Mouse (Mus musculus) midbrain, embryonic 10.5 days (tissue): Measurements from ENCODE around the gene Cenph. TPM values are rescaled to one million over a fixed set of nuclear protein-coding genes. Genes with fewer than 3 reads are reported as not detected.
"Not testable (repeated sequence)": the region's sequence is repeated elsewhere in the genome, so short reads cannot be mapped to it uniquely, and the experiment has no call there.

Source experiments
- DNase-seq: peaks from one replicate; pipeline ENCODE4 v3.0.0-alpha.2; 2017; ENCODE audit warnings: low spot score
- H3K27ac ChIP-seq: fragments of 300-500 bp; sonication (generic); replicated peaks from 2 replicates; pipeline ENCODE4 v1.5.1; 2016; ENCODE audit warnings: mild to moderate bottlenecking
- H3K27me3 ChIP-seq: fragments of 300-500 bp; sonication (generic); 2 replicates; pipeline ENCODE4 v1.6.1; 2016; ENCODE audit warnings: low read depth, mild to moderate bottlenecking; ENCODE audit not compliant: poor library complexity, severe bottlenecking
- H3K36me3 ChIP-seq: fragments of 300-500 bp; sonication (generic); 2 replicates; pipeline ENCODE4 v1.6.1; 2016; ENCODE audit warnings: mild to moderate bottlenecking, moderate library complexity
- H3K4me1 ChIP-seq: fragments of 300-500 bp; sonication (generic); 2 replicates; pipeline ENCODE4 v1.6.1; 2016
- H3K4me3 ChIP-seq: fragments of 300-500 bp; sonication (generic); 2 replicates; pipeline ENCODE4 v1.5.1; 2016; ENCODE audit warnings: mild to moderate bottlenecking, moderate library complexity
- H3K9me3 ChIP-seq: fragments of 300-500 bp; sonication (generic); replicated peaks from 2 replicates; pipeline ENCODE4 v1.6.1; 2016; ENCODE audit warnings: mild to moderate bottlenecking
- WGBS: fragments of 180-500 bp; shearing (Covaris S2); methylation state at CpG from one replicate; pipeline ENCODE4 v1.1.7; 2016; 5-methylcytosine and 5-hydroxymethylcytosine counted together
- polyA plus RNA-seq: library from polyadenylated mRNA; unstranded; fragments of >200 nt; fragmentation: Nextera tagmentation; extraction: Ambion mirVana; gene quantifications from 2 replicates; pipeline ENCODE4 v1.2.1, GENCODE M21; 2016

Gene Cenph
- polyA plus RNA-seq, 1 experiment from 2014 or later: 67.0 TPM

DNA sequence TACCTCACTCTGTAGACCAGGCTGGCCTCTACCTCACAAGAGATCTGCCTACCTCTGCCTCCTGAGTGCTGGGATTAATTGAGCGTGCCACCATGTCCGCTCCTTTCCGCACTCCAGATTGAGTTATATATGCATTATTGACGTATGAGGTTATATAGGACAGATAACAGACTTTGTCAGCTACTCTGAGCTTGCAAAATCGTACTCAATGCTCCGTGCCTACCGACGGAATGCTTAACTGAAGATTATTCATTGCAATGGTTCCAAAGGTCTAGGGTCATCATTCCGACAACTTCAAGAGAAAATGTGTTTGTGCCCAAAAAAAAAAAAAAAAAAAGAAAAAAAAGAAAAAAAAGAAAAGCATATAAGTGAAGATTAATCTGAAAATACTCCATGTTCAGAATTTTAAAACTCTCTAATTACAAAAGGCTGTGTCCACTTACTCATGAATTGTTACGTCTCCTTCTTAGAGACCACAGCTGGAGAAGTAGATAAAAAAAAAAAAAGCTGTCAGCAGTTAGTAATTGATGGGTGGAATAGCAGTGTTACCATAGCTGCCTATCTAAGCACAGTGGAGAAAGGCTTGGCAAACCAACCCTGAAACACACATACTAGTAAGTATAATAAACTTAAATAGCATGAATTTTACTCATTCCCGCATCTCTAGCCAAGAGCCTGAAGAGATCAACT lies 32.2 kb downstream of the Cenph start:
- H3K27ac ChIP-seq: peak overlapping the region; percentile 97
- no peaks in the 10 kb centered on the region for H3K9me3 ChIP-seq
- H3K27me3 ChIP-seq: no peaks in the 10 kb centered on the region
- no peak for DNase-seq
- H3K4me1 ChIP-seq: peaks cover 12% of the 10 kb centered on the region
- WGBS: 69% methylated on average over 11 of the region's 11 CpGs
- H3K36me3 ChIP-seq: peaks cover 7% of the 10 kb centered on the region
- peak overlapping the region; percentile 88 for H3K4me3 ChIP-seq

DNA sequence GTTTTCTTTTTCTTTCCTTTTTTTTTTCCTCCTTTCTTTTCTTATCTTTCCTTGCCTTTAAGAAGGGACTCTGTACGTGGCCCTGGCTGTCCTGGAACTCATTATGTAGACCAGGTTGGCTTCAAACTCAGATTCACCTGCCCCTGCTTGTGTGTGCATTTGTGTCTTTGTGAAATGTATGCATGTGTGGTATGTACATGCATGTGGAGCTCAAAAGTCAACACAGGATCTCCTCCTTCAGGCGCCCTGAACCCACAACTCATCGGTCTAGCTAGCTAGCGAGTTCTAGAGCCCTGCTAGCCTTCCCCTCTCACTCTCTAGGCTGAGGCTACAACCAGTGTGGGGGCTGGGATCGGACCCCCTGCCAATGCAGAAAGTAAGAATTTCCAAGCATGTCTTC lies 32.9 kb downstream of the Cenph start:
- WGBS: 89% methylated on average over 5 of the region's 5 CpGs
- H3K4me3 ChIP-seq: no peak overlapping the region
- DNase-seq: no peak

DNA sequence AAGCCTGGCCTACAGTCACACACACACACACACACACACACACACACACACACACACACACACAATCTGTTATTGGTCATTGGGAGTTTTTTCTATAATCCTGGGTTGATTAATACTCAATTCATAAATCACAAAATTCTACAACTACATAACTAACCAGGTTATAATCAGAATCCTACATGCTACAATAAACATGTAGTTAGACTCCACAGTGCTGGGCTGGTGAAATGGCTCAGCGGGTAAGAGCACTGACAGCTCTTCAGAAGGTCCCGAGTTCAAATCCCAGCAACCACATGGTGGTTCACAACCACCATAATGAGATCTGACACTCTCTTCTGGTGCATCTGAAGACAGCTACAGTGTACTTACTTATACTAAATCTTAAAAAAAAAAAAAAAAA lies 42.9 kb downstream of the Cenph start:
- H3K36me3 ChIP-seq: peaks cover 43% of the 10 kb centered on the region
- no peak overlapping the region for H3K27ac ChIP-seq
- H3K27me3 ChIP-seq: no peaks in the 10 kb centered on the region
- H3K4me3 ChIP-seq: no peak overlapping the region
- H3K4me1 ChIP-seq: peaks cover 16% of the 10 kb centered on the region
- H3K9me3 ChIP-seq: no peaks in the 10 kb centered on the region
- 90% methylated on average over 2 of the region's 2 CpGs for whole genome bisulfite sequencing
- no peak for DNase-seq

More for the DNA sequence above, 32.9 kb downstream of the Cenph start:
- H3K36me3 ChIP-seq: peaks cover 14% of the 10 kb centered on the region
- no peaks in the 10 kb centered on the region for H3K27me3 ChIP-seq
- peaks cover 12% of the 10 kb centered on the region for H3K4me1 ChIP-seq
- H3K9me3 ChIP-seq: no peaks in the 10 kb centered on the region
- no peak overlapping the region for H3K27ac ChIP-seq

DNA sequence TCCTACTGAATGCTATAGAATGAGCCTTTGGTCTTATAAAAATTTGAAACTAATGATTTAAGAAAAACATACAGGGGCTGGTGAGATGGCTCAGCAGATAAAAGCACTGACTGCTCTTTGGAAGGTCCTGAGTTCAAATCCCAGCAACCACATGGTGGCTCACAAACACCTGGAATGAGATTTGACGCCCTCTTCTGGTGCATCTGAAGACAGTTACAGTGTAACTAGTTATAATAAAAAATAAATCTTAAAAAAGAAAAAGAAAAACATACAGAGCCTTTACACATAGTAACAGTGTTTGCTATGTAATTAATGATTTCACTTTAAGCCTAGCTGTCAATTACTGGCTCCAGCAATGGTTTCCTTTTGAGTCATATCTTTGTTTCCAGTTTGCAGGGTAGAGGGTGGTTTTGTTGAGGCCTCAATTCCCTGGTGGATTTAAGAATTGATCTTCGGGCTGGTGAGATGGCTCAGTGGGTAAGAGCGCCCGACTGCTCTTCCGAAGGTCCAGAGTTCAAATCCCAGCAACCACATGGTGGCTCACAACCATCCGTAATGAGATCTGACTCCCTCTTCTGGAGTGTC lies 44.1 kb downstream of the Cenph start:
- Histone ChIP-seq H3K27ac (peak overlapping the region; percentile 93), H3K4me1 (peaks cover 16% of the 10 kb centered on the region), H3K36me3 (peaks cover 47% of the 10 kb centered on the region), H3K4me3 (peak overlapping the region; percentile 93)
- DNase-seq, H3K27me3 ChIP-seq, H3K9me3 ChIP-seq: not testable (repeated sequence)
- 92% methylated on average over 6 of the region's 6 CpGs for WGBS

DNA sequence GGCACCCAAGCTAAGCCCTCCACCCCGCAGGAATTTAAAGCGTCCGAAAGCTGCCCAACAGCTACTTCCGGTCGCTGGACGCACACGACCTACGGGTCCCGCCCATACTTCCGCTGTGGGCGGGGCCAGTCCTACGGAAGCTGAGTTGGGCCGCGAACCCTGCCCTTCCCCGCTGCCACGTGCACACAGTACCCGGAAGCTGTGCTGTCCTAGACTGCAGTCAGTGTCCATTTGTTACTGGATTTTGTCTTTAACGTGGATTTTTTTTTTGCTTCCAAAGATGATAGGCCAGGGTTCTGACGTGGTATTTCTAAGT lies 44.9 kb downstream of the Cenph start, which contains the start of gene Cdk7:
Gene Cdk7, minus strand, starts transcription at position 79 of the 316 bp plus-strand sequence.
- H3K4me1 ChIP-seq: peaks cover 16% of the 10 kb centered on the region
- peak within 1 kb of the TSS; percentile 93 for H3K4me3 ChIP-seq
- peak; percentile 93 for DNase-seq
- WGBS: under 1% methylated on average over 19 of the region's 19 CpGs
- peaks cover 48% of the 10 kb centered on the region for H3K36me3 ChIP-seq
- peak within 1 kb of the TSS; percentile 93 for H3K27ac ChIP-seq
- H3K9me3 ChIP-seq: no peaks in the 10 kb centered on the region
- no peaks in the 10 kb centered on the region for H3K27me3 ChIP-seq

DNA sequence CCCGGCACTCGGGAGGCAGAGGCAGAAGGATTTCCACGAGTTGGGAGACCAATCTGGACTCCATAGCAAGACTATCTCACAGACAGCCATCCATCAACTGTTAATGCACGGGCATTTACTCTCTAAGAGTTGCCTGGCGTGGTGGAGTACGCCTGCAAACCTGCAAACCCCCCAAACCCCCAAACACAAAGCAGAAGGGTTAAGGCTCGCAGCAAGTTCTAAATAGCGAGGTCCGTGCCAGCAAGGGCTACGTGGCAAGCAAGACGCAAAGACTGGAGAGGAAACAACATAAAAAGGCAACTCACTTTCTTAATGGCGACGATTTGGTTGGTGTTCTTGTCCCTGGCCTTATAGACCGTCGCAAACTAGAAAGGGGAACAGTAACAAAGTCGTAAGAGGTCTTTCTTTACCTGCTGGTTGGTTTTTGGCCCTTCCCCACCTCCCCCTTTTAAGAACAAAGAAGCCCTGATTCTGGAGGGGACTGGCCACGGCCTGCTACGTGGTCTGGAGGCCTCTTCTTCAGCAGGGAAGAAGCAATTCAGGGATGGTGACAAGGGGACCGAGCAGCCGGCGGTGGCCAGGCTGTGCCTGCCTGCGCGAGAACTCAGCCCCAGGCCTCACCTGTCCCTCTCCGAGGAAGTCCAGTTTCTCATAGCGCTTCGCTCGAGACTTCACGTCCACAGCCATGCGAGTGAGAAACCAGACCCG lies 45.4 kb downstream of the Cenph start:
- DNase-seq: no peak
- 2% methylated on average over 30 of the region's 30 CpGs for WGBS

DNA sequence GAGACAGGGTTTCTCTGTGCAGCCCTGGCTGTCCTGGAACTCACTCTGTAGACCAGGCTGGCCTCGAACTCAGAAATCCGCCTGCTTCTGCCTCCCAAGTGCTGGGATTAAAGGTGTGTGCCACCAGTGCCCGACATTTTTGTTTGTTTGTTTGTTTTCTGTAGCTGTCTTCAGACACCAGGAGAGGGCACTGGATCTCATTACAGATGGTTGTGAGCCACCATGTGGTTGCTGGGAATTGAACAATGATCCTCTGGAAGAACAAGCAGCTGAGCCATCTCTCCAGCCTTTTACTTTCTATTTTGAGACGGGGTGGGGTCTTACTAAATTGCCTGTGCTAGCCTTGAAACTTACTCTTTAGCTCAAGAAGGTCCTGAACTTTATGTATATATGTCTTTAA lies 47.2 kb downstream of the Cenph start:
- not testable (repeated sequence) for H3K4me3 ChIP-seq, H3K9me3 ChIP-seq, H3K27me3 ChIP-seq, H3K27ac ChIP-seq, DNase-seq
- H3K36me3 ChIP-seq: peaks cover 51% of the 10 kb centered on the region
- H3K4me1 ChIP-seq: peaks cover 16% of the 10 kb centered on the region
- 93% methylated on average over 4 of the region's 4 CpGs for WGBS

More for the DNA sequence above, 45.4 kb downstream of the Cenph start:
- peaks cover 47% of the 10 kb centered on the region for H3K36me3 ChIP-seq
- H3K4me1 ChIP-seq: peaks cover 16% of the 10 kb centered on the region
- H3K9me3 ChIP-seq: no peaks in the 10 kb centered on the region
- H3K27ac ChIP-seq: peak overlapping the region; percentile 93
- H3K27me3 ChIP-seq: no peaks in the 10 kb centered on the region
- peak overlapping the region; percentile 93 for H3K4me3 ChIP-seq

DNA sequence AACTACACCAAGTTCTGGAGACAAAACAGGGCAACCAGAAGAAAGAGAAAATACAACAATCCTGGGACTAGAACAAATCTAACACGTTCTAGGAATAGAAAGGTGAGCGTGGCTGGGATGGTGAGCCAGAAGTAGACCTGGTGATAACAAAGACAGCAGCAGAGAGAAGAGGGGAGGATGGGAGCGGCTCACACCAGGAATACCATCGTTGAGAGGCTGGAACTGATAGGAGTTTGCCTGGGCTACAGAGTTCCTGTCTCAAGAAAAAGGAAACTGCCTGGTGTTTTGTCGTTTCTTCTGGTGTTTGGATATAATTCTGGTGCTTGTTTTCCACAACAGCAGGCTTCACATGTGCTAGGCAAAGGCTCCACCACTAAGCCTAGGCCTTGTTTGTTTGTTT lies 47.6 kb downstream of the Cenph start:
- 91% methylated on average over 5 of the region's 5 CpGs for WGBS
- DNase-seq: no peak
- Histone ChIP-seq H3K4me1 (peaks cover 16% of the 10 kb centered on the region), H3K9me3 (no peaks in the 10 kb centered on the region), H3K27me3 (no peaks in the 10 kb centered on the region), H3K4me3 (no peak overlapping the region), H3K27ac (no peak overlapping the region), H3K36me3 (peaks cover 53% of the 10 kb centered on the region)

DNA sequence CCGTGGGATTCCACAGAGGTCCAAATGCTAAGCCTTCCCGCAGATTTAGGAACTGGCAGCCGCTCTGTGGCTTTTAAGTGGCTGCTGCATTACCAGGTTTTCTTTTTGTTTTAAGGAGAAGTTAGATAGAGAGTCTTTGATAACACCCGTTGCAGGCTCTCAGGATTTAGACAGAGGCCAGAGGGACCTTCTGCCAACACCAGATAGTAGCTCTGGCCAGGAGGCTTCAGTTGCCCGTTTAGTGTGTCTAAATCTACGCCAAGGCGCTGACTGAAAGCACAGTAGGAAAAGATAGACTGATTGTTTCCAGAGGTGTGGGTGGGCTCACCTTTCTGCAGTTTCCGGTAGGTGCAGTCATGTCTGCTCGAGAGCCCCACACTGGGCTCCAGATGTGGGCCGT lies 50.5 kb downstream of the Cenph start:
- no peak overlapping the region for H3K27ac ChIP-seq
- no peaks in the 10 kb centered on the region for H3K27me3 ChIP-seq
- H3K4me1 ChIP-seq: peaks cover 16% of the 10 kb centered on the region
- H3K9me3 ChIP-seq: no peaks in the 10 kb centered on the region
- DNase-seq: no peak
- H3K4me3 ChIP-seq: no peak overlapping the region
- peaks cover 82% of the 10 kb centered on the region for H3K36me3 ChIP-seq
- WGBS: 90% methylated on average over 10 of the region's 10 CpGs

DNA sequence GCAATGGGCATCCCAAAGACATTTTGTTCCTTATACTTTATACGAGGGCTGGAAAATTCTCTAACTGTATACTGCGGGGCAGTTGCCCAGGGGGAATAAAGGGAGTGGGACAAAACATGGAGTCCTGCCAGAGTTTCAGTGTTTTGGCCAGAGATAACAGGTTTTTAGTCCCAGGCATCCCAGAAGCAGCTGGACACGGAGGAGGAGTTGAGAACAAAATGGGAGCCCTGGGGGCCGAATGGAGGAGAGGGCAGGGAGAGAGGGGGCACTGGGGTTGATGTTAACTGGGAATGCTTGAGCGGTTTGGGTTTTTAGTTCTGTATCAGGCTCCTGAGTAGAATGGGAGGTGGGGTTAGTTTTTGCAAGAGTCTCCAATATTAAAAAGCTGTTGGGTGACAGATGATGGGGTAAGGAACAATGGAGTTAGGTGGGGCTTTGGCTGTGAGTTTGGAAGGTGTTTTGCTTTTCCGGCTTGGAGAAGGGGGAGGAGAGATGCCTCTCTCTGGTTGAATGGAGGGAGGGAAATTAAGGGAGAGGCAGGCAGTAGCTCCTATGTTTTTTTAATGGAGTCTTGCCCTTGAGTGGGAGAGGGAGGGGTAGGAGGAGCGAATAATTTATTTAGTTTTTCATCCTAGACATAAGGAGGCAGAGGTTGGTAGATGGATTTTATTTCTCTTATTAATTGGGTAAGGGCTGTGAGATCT lies 51.5 kb downstream of the Cenph start:
- no peaks in the 10 kb centered on the region for H3K27me3 ChIP-seq
- no peak overlapping the region for H3K4me3 ChIP-seq
- H3K9me3 ChIP-seq: no peaks in the 10 kb centered on the region
- WGBS: 88% methylated on average over 7 of the region's 7 CpGs
- peaks cover 6% of the 10 kb centered on the region for H3K4me1 ChIP-seq
- peaks cover 90% of the 10 kb centered on the region for H3K36me3 ChIP-seq
- H3K27ac ChIP-seq: no peak overlapping the region
- DNase-seq: no peak

DNA sequence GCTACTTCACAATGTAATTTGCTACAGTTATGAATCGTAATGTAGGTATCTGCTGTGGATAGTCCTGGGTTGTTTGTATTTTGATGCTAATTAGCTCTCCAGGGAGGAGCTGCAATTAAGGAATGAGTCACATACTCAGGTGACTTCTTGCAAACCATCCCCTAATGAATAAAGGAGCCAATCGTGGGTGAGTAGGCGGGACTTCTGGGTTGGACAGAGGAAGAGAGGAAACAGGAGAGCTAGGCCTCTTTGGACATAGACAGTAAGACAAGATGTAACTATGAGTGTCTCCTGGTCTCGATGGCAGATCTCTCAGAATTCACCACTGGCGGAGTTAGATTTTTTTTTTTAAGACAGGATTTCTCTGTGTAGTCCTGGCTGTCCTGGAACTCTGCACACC lies 54.0 kb downstream of the Cenph start:
- no peaks in the 10 kb centered on the region for H3K4me1 ChIP-seq
- H3K36me3 ChIP-seq: peaks cover 89% of the 10 kb centered on the region
- no peak for DNase-seq
- H3K27me3 ChIP-seq: no peaks in the 10 kb centered on the region
- 88% methylated on average over 5 of the region's 5 CpGs for WGBS
- no peak overlapping the region for H3K27ac ChIP-seq
- H3K4me3 ChIP-seq: no peak overlapping the region
- no peaks in the 10 kb centered on the region for H3K9me3 ChIP-seq

DNA sequence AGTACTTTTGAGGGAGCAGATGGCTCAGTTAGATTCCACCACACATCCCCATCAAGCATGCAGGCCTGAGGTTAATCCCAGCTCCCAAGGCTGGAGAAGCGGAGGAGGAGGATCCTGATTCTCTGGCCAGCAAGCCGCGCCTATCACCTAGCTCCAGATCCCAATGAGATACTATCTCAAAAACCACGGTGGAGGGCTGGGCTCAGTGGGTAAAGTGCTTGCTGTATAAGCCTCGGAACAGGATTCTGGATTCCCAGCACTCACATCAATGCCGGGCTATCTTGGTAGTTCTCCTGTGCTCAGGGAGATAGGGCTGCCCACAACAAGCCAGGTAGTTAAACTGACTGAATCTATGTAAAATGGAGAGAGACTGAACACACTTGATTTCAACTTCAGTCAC lies 60.2 kb downstream of the Cenph start:
- peaks cover 96% of the 10 kb centered on the region for H3K36me3 ChIP-seq
- no peak for DNase-seq
- WGBS: 92% methylated on average over 6 of the region's 6 CpGs

More for the DNA sequence above, 60.2 kb downstream of the Cenph start:
- no peak overlapping the region for H3K4me3 ChIP-seq
- H3K27me3 ChIP-seq: no peaks in the 10 kb centered on the region
- no peak overlapping the region for H3K27ac ChIP-seq
- H3K4me1 ChIP-seq: no peaks in the 10 kb centered on the region
- H3K9me3 ChIP-seq: no peaks in the 10 kb centered on the region
